Mouse (Mus musculus) MEL (cell line): ENCODE measurements at regions not wholly inside any gene's neighbourhood (a gene's known extent, or its start where the extent isn't known, plus 50 kb on each side); places are given as distances from the start of the nearest gene placed in this dataset.

ENCODE experiments used
- DNase-seq: peaks from one replicate; pipeline ENCODE4 v3.0.0; 2011; ENCODE audit warnings: low read depth, low spot score
- H3K27ac ChIP-seq: 2 replicates; pipeline ENCODE4 v1.5.1; 2012; ENCODE audit warnings: low read depth, mild to moderate bottlenecking, control low read depth, low read length, moderate library complexity; ENCODE audit not compliant: control insufficient read depth
- H3K27me3 ChIP-seq, 2 experiments: fragments of 150-350 bp in 1 of 2; sonication (generic) in 1 of 2; 2 replicates each; pipeline ENCODE4 v1.6.1; 2012; ENCODE audit warnings: low read length in 2 of 2, mild to moderate bottlenecking in 2 of 2, improper control_type of control experiment in 1 of 2, moderate library complexity in 1 of 2; ENCODE audit not compliant: insufficient read depth in 2 of 2, control insufficient read depth in 1 of 2
- H3K36me3 ChIP-seq, 2 experiments: 2 replicates each; pipeline ENCODE4 v1.6.1; 2012 to 2014; ENCODE audit warnings: low read length in 2 of 2, improper control_type of control experiment in 1 of 2, inconsistent platforms in 1 of 2, mild to moderate bottlenecking in 1 of 2; ENCODE audit not compliant: insufficient read depth in 2 of 2, control insufficient read depth in 1 of 2
- H3K4me1 ChIP-seq, 2 experiments: fragments of 150-350 bp in 1 of 2; sonication (generic) in 1 of 2; 2 replicates each; pipeline ENCODE4 v1.6.1; 2012; ENCODE audit warnings: low read length in 2 of 2, improper control_type of control experiment in 1 of 2, mild to moderate bottlenecking in 1 of 2; ENCODE audit not compliant: insufficient read depth in 2 of 2, control insufficient read depth in 1 of 2
- H3K4me3 ChIP-seq, 2 experiments: fragments of 150-350 bp in 1 of 2; sonication (generic) in 1 of 2; 2 replicates each; pipeline ENCODE4 v1.5.1; 2012; ENCODE audit warnings: low read depth in 2 of 2, low read length in 2 of 2, mild to moderate bottlenecking in 2 of 2, moderate library complexity in 2 of 2, control low read depth in 1 of 2, improper control_type of control experiment in 1 of 2; ENCODE audit not compliant: control insufficient read depth in 1 of 2, insufficient read depth in 1 of 2
- H3K79me2 ChIP-seq: 2 replicates; pipeline ENCODE4 v1.6.1; 2012; ENCODE audit warnings: mild to moderate bottlenecking, low read length, moderate library complexity; ENCODE audit not compliant: control insufficient read depth, poor library complexity, insufficient read depth
- H3K9ac ChIP-seq: 2 replicates; pipeline ENCODE4 v1.6.1; 2012; ENCODE audit warnings: low read depth, mild to moderate bottlenecking, control low read depth, low read length, moderate library complexity; ENCODE audit not compliant: control insufficient read depth, poor library complexity, severe bottlenecking
- H3K9me3 ChIP-seq: fragments of 150-350 bp; sonication (generic); replicated peaks from 2 replicates; pipeline ENCODE4 v1.6.1; 2012; ENCODE audit warnings: mild to moderate bottlenecking, low read length, improper control_type of control experiment, moderate library complexity; ENCODE audit not compliant: insufficient read depth
- BHLHE40 ChIP-seq: IDR thresholded peaks from 2 replicates; pipeline ENCODE4 v1.6.1; 2012; ENCODE audit warnings: low read depth, mild to moderate bottlenecking, inconsistent platforms, low read length, improper control_type of control experiment, borderline replicate concordance
- CHD1 ChIP-seq: IDR thresholded peaks from 2 replicates; pipeline ENCODE4 v1.6.1; 2012; ENCODE audit warnings: low read depth, mild to moderate bottlenecking, inconsistent platforms, low read length, improper control_type of control experiment
- CHD2 ChIP-seq: IDR thresholded peaks from 2 replicates; pipeline ENCODE4 v1.6.1; 2011; ENCODE audit warnings: low read length, improper control_type of control experiment
- CTCF ChIP-seq, 3 experiments: IDR thresholded peaks in 2 of 3; conservative IDR thresholded peaks in 1 of 3; 2 replicates each; pipeline ENCODE4 v1.5.1; 2011 to 2012; ENCODE audit warnings: low read length in 3 of 3, low read depth in 2 of 3, mild to moderate bottlenecking in 2 of 3, improper control_type of control experiment in 1 of 3, inconsistent platforms in 1 of 3, mixed read lengths in 1 of 3, moderate library complexity in 1 of 3; ENCODE audit not compliant: control insufficient read depth in 1 of 3, insufficient read depth in 1 of 3, poor library complexity in 1 of 3, severe bottlenecking in 1 of 3
- EP300 ChIP-seq, 2 experiments: IDR thresholded peaks; 2 replicates each; pipeline ENCODE4 v1.6.1; 2011; ENCODE audit warnings: improper control_type of control experiment in 2 of 2, low read length in 2 of 2, low read depth in 1 of 2, mild to moderate bottlenecking in 1 of 2
- ETS1 ChIP-seq: IDR thresholded peaks from 2 replicates; pipeline ENCODE4 v1.6.1; 2012; ENCODE audit warnings: low read depth, mild to moderate bottlenecking, inconsistent platforms, low read length, improper control_type of control experiment, moderate library complexity
- GABPA ChIP-seq: IDR thresholded peaks from 2 replicates; pipeline ENCODE4 v1.6.1; 2012; ENCODE audit warnings: low read depth, mild to moderate bottlenecking, inconsistent platforms, low read length, improper control_type of control experiment, moderate library complexity
- KAT2A ChIP-seq: conservative IDR thresholded peaks from 2 replicates; pipeline ENCODE4 v1.6.1; 2012; ENCODE audit warnings: low read depth, low read length, improper control_type of control experiment, inconsistent platforms
- MAFK ChIP-seq: IDR thresholded peaks from 2 replicates; pipeline ENCODE4 v1.6.1; 2011; ENCODE audit warnings: low read depth, mild to moderate bottlenecking, low read length, improper control_type of control experiment, borderline replicate concordance
- MAX ChIP-seq: IDR thresholded peaks from 2 replicates; pipeline ENCODE4 v1.6.1; 2011; ENCODE audit warnings: low read length, improper control_type of control experiment
- MAZ ChIP-seq: IDR thresholded peaks from 2 replicates; pipeline ENCODE4 v1.6.1; 2012; ENCODE audit warnings: low read depth, mild to moderate bottlenecking, inconsistent platforms, low read length, improper control_type of control experiment
- MEF2A ChIP-seq: IDR thresholded peaks from 2 replicates; pipeline ENCODE4 v1.6.1; 2014; ENCODE audit warnings: low read depth, mild to moderate bottlenecking, inconsistent platforms, low read length, improper control_type of control experiment; ENCODE audit not compliant: poor library complexity, insufficient replicate concordance, severe bottlenecking; ENCODE audit errors: extremely low read depth
- POLR2A ChIP-seq, 2 experiments: IDR thresholded peaks; 2 replicates each; pipeline ENCODE4 v1.6.1; 2011 to 2012; ENCODE audit warnings: low read length in 2 of 2, mild to moderate bottlenecking in 2 of 2, control low read depth in 1 of 2, improper control_type of control experiment in 1 of 2, low read depth in 1 of 2, moderate library complexity in 1 of 2; ENCODE audit not compliant: control insufficient read depth in 1 of 2, insufficient read depth in 1 of 2, poor library complexity in 1 of 2
- POLR2AphosphoS5 ChIP-seq: IDR thresholded peaks from 2 replicates; pipeline ENCODE4 v1.6.1; 2012; ENCODE audit warnings: low read depth, borderline replicate concordance, mild to moderate bottlenecking, inconsistent platforms, low read length, moderate library complexity, mixed read lengths
- TCF12 ChIP-seq: IDR thresholded peaks from 2 replicates; pipeline ENCODE4 v1.6.1; 2014; ENCODE audit warnings: low read depth, mild to moderate bottlenecking, inconsistent platforms, low read length, improper control_type of control experiment, moderate library complexity
- UBTF ChIP-seq: IDR thresholded peaks from 2 replicates; pipeline ENCODE4 v1.6.1; 2012; ENCODE audit warnings: low read depth, mild to moderate bottlenecking, inconsistent platforms, low read length, improper control_type of control experiment, moderate library complexity, borderline replicate concordance; ENCODE audit not compliant: insufficient read depth
- USF1 ChIP-seq: IDR thresholded peaks from 2 replicates; pipeline ENCODE4 v1.6.1; 2014; ENCODE audit warnings: low read depth, mild to moderate bottlenecking, inconsistent platforms, low read length, improper control_type of control experiment, moderate library complexity
- ZKSCAN1 ChIP-seq: IDR thresholded peaks from 2 replicates; pipeline ENCODE4 v1.6.1; 2012; ENCODE audit warnings: low read depth, mild to moderate bottlenecking, inconsistent platforms, low read length, improper control_type of control experiment, moderate library complexity

- no peak for DNase-seq
- H3K27ac ChIP-seq = no peak overlapping the region
- TF ChIP-seq POLR2A (IDR thresholded peaks at IDR 0.05; ENCODE audit: control insufficient read depth in 1 of 2, insufficient read depth in 1 of 2, low read depth in 1 of 2, low read length in 2 of 2, poor library complexity in 1 of 2) (no peak), ZKSCAN1 (no peak), CTCF (IDR thresholded peaks at IDR 0.05 in 2 of 3, conservative IDR thresholded peaks at IDR 0.05 in 1 of 3; ENCODE audit: control insufficient read depth in 1 of 3, insufficient read depth in 1 of 3, low read depth in 2 of 3, low read length in 3 of 3, poor library complexity in 1 of 3, severe bottlenecking in 1 of 3) (no peak), BHLHE40 (no peak)
- TF ChIP-seq, all 39 proteins: peak for 0
- Histone ChIP-seq H3K9ac (no peak overlapping the region), H3K27me3 (no peaks in the 10 kb centered on the region), H3K4me3 (no peak overlapping the region), H3K36me3 (no peaks in the 10 kb centered on the region), H3K79me2 (no peaks in the 10 kb centered on the region), H3K9me3 (no peaks in the 10 kb centered on the region), H3K4me1 (no peaks in the 10 kb centered on the region)
Measured at GRCm38 (mm10) chr1:60825256-60826186, 61.3 kb upstream of the Ctla4 start.

GRCm38 (mm10) chr1:60826981-60827380, 59.8 kb upstream of the Ctla4 start:
- Histone ChIP-seq H3K4me1 (no peaks in the 10 kb centered on the region), H3K36me3 (no peaks in the 10 kb centered on the region), H3K4me3 (no peak overlapping the region), H3K27ac (no peak overlapping the region), H3K79me2 (no peaks in the 10 kb centered on the region), H3K9me3 (no peaks in the 10 kb centered on the region), H3K27me3 (no peaks in the 10 kb centered on the region), H3K9ac (no peak overlapping the region)
- no peak for DNase-seq
- TF ChIP-seq MAX (no peak), CHD2 (no peak), ETS1 (no peak), POLR2AphosphoS5 (no peak), MAZ (no peak), GABPA (no peak), MEF2A (no peak), KAT2A (no peak), CHD1 (no peak), BHLHE40 (no peak), UBTF (no peak), TCF12 (no peak), MAFK (no peak), USF1 (no peak), EP300 (IDR thresholded peaks at IDR 0.05; ENCODE audit: low read depth in 1 of 2, low read length in 2 of 2) (no peak)
